Mouse (Mus musculus): ENCODE measurements around the gene Smg8. TPM values are rescaled to one million over a fixed set of nuclear protein-coding genes. Genes with fewer than 3 reads are reported as not detected.

Gene Smg8
- polyA plus RNA-seq, 1 experiment from 2014 or later, result 26.2 TPM

MicroRNAs encoded within 50 kb of the gene (microRNA counts, 519-probe panel; counts per million panel counts)
- microRNA mmu-miR-301a, result 9,294 counts per million, percentile 90 among the panel's probes with 10 or more counts

Small RNA genes within 50 kb of the gene (microRNA-seq; reads per million reads assigned to microRNA genes)
- gene Mir301, result 1,767 reads per million, percentile 82 among the genes with 10 or more reads in this experiment

Other genes starting within 250 kb of the Smg8 start
- 3.0 and 4.4 TPM in 2 replicates for gene Ypel2, start 93.1 kb downstream of the Smg8 start, polyA plus RNA-seq (2016; fragmentation: Nextera tagmentation; extraction: Ambion mirVana)
- 50.7 and 77.7 TPM in 2 replicates for gene Gdpd1, start 12.7 kb downstream of the Smg8 start, polyA plus RNA-seq (2016; fragmentation: Nextera tagmentation; extraction: Ambion mirVana)
- gene Prr11, start 21.9 kb upstream of the Smg8 start, polyA plus RNA-seq (2016; fragmentation: Nextera tagmentation; extraction: Ambion mirVana), result 15.6 and 17.1 TPM in 2 replicates
- 103 and 111 TPM in 2 replicates for gene Ska2, start 22.5 kb upstream of the Smg8 start, polyA plus RNA-seq (2016; fragmentation: Nextera tagmentation; extraction: Ambion mirVana)
- 74.4 and 81.1 TPM in 2 replicates for gene Trim37, start 40.3 kb upstream of the Smg8 start, polyA plus RNA-seq (2016; fragmentation: Nextera tagmentation; extraction: Ambion mirVana)

Data from midbrain, embryonic 10.5 days (tissue).